Mouse (Mus musculus) embryonic facial prominence, embryonic 11.5 days (tissue): ENCODE data around the gene Ahctf1. TPM values are rescaled to one million over a fixed set of nuclear protein-coding genes. Genes with fewer than 3 reads are reported as not detected.

ENCODE experiments used
- ATAC-seq: fragments of 200-750 bp; cut with Nextera tagmentation; replicated peaks from 2 replicates; pipeline ENCODE4 v1.8.0; 2017; ENCODE audit warnings: low read depth; ENCODE audit not compliant: insufficient number of reproducible peaks, low FRiP score, low TSS enrichment
- DNase-seq: peaks from one replicate; pipeline ENCODE4 v3.0.0-alpha.2; 2015; ENCODE audit warnings: low spot score
- H3K27ac ChIP-seq: fragments of 300-500 bp; sonication (generic); replicated peaks from 2 replicates; pipeline ENCODE4 v1.5.1; 2014; ENCODE audit warnings: mild to moderate bottlenecking, low read depth, low read length, control low read depth
- H3K27me3 ChIP-seq: fragments of 300-500 bp; sonication (generic); 2 replicates; pipeline ENCODE4 v1.6.1; 2014; ENCODE audit warnings: mild to moderate bottlenecking, low read length, moderate library complexity, mixed read lengths; ENCODE audit not compliant: control insufficient read depth, insufficient read depth
- H3K36me3 ChIP-seq: fragments of 300-500 bp; sonication (generic); replicated peaks from 2 replicates; pipeline ENCODE4 v1.6.1; 2014; ENCODE audit warnings: low read depth, mild to moderate bottlenecking, low read length, moderate library complexity, mixed read lengths; ENCODE audit not compliant: control insufficient read depth, insufficient read depth
- H3K4me1 ChIP-seq: fragments of 300-500 bp; sonication (generic); 2 replicates; pipeline ENCODE4 v1.6.1; 2014; ENCODE audit warnings: low read length, mixed read lengths; ENCODE audit not compliant: control insufficient read depth, insufficient read depth
- H3K4me2 ChIP-seq: fragments of 300-500 bp; sonication (generic); 2 replicates; pipeline ENCODE4 v1.6.1; 2014; ENCODE audit warnings: low read depth, mild to moderate bottlenecking, control low read depth, low read length, moderate library complexity
- H3K4me3 ChIP-seq: fragments of 300-500 bp; sonication (generic); 2 replicates; pipeline ENCODE4 v1.5.1; 2014; ENCODE audit warnings: low read depth, low read length, control low read depth
- H3K9ac ChIP-seq: fragments of 300-500 bp; sonication (generic); replicated peaks from 2 replicates; pipeline ENCODE4 v1.6.1; 2014; ENCODE audit warnings: mild to moderate bottlenecking, control low read depth, low read length
- H3K9me3 ChIP-seq: fragments of 300-500 bp; sonication (generic); replicated peaks from 2 replicates; pipeline ENCODE4 v1.6.1; 2016; ENCODE audit warnings: mild to moderate bottlenecking, low read length, inconsistent platforms, mixed read lengths; ENCODE audit not compliant: control insufficient read depth
- WGBS: fragments of 180-500 bp; shearing (Covaris S2); extraction: QIAGEN DNeasy Blood & Tissue Kit; methylation state at CpG from one replicate; pipeline ENCODE4 v1.1.7; 2014; 5-methylcytosine and 5-hydroxymethylcytosine counted together
- polyA plus RNA-seq: library from polyadenylated mRNA; unstranded; fragments of >200 nt; fragmentation: Nextera tagmentation; extraction: Ambion mirVana; gene quantifications from 2 replicates; pipeline ENCODE4 v1.2.1, GENCODE M21; 2014

Gene Ahctf1
- polyA plus RNA-seq, 1 experiment from 2014 or later = 38.6 TPM

DNA sequence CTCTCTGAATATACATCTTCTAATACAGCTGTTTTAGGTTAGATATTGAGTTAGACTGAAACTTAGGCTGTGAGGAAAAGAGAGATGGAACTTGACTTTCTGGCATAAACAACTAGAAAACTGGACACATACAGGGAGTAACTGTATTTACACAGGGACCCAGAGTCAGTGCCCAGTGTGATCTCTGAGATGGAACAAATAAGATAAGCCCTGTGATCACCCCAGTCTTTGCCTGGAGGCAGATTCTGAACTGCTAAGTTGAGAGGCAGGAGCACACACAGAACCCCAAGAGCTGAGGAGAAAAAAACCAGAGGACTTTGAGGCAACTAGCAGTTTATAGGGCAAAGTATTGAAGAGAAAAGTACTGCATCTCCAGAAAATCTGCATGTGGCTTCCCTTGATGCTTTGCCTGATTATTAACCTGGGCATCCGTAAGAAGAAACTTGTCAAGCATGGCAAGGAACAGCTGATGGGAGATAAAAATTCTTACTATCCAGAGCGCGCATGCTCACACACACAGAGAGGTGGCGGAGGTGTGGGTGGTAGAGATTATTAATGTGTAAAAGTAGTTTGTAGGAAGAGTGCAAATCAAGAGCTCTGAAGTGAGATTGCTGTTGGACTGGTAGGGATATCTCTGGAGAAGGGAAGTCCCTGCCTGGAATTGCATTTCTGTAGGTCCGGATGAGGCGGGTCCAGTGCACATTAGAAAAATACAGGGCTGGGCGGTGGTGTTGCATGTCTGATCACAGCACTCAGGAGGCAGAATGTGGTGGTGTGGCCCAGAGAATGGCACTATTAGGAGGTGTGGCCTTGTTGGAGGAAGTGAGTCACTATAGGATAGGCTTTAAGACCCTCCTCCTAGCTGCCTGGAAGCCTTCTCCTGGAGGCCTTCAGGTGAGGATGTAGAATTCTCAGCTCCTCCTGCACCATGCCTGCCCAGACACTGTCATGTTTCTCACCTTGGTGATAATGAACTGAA is 33.2 kb upstream of the Ahctf1 start:
- Histone ChIP-seq H3K4me1 (no peaks in the 10 kb centered on the region), H3K36me3 (no peaks in the 10 kb centered on the region), H3K9ac (no peak overlapping the region), H3K27ac (no peak overlapping the region), H3K4me3 (no peak overlapping the region), H3K9me3 (no peaks in the 10 kb centered on the region), H3K27me3 (no peaks in the 10 kb centered on the region), H3K4me2 (no peak overlapping the region)
- DNase-seq (no peak), ATAC-seq (no peak)
- 90% methylated on average over 7 of the region's 7 CpGs for WGBS

DNA sequence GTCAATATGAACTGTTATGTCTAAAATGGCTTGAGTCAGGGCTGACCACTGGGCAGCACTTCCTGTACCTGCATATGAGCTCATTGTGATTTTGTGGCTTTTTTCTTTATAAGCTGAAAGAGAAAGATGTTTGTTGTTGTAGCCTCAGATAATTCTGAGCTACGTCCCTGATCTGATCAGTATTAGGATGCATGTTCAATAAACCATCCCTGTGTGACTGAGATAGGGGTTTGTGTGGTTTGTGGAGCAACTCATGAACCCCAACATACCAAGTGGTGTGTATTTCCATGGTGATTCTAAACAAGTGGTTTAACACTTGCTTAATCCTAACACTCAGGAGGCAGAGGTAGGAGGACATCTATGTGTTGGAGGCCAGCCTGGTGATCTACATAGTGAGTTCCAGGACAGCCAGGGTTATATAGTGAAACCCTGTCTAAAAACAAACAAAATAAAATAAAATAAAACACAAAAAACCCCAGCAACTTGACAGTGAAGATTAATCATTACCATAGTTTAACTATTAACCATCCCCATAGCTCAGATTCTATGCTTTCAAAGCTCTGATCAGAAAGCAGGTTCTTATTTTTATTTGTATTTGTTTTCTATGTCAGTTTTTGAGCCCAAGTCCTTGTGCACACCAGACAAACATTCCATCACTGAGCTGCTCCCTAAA is 32.4 kb upstream of the Ahctf1 start:
- 88% methylated on average over 1 of the region's 1 CpGs for WGBS
- H3K4me1 ChIP-seq = no peaks in the 10 kb centered on the region
- H3K36me3 ChIP-seq = no peaks in the 10 kb centered on the region
- no peaks in the 10 kb centered on the region for H3K9me3 ChIP-seq
- DNase-seq (no peak), ATAC-seq (no peak)
- no peak overlapping the region for H3K4me2 ChIP-seq
- no peak overlapping the region for H3K4me3 ChIP-seq
- H3K27ac ChIP-seq = no peak overlapping the region
- no peak overlapping the region for H3K9ac ChIP-seq
- H3K27me3 ChIP-seq = no peaks in the 10 kb centered on the region

- Histone ChIP-seq H3K4me1 (no peaks in the 10 kb centered on the region), H3K27me3 (no peaks in the 10 kb centered on the region), H3K9me3 (no peaks in the 10 kb centered on the region), H3K9ac (no peak overlapping the region), H3K4me3 (no peak overlapping the region), H3K4me2 (no peak overlapping the region), H3K27ac (no peak overlapping the region), H3K36me3 (no peaks in the 10 kb centered on the region)
- ATAC-seq = no peak
- no peak for DNase-seq
- WGBS = 72% methylated on average over 1 of the region's 1 CpGs
Observed at GRCm38 (mm10) chr1:179833596-179833995, 30.1 kb upstream of the Ahctf1 start.

DNA sequence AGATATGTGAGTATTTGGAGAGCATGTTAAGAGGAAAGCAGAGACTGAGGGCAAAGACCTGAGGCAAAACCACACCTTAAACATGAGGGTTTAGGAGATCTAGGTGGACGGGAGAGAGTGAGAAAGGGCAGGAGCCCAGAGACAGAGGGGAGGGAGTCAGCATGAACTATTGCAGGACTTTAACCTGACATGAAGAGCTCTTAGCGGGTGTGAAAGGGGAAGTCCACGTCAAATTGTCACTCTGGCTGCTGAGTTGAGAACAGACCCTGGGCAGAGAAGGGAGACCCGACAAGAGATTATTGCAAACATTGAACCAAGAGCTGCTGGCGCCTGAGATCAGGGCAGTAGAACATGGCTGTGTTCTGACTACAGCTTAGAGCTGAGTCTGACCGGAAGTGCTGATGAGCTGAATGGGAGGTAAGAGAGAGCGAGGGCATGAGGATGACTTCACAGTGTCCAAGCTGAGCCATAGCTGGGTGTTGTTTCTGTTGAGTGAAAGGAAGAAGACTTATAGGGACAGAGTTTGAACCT is 29.3 kb upstream of the Ahctf1 start:
- DNase-seq = no peak
- Histone ChIP-seq H3K4me2 (no peak overlapping the region), H3K27me3 (no peaks in the 10 kb centered on the region), H3K9me3 (no peaks in the 10 kb centered on the region), H3K4me3 (no peak overlapping the region), H3K36me3 (no peaks in the 10 kb centered on the region), H3K27ac (no peak overlapping the region), H3K9ac (no peak overlapping the region), H3K4me1 (no peaks in the 10 kb centered on the region)
- ATAC-seq = no peak
- WGBS = 79% methylated on average over 7 of the region's 7 CpGs

DNA sequence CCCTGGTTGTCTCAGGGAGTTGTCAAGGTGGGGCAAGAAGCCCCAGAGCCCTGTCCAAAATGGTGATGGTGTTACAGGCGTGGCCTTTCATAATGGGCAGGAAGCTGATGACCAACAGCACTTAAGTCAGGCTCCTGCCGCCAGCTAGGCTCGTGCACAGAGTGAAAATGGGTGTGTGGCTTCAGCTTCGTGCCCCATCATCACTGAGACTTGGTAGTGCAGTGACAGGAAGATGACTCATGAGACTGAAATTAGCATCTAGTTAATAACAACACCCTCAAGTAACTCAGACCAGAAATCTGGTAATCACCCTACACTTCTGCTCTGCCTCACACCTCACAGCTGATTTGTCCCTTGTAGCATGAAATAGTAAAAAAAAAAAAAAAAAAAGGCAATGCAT is 25.4 kb upstream of the Ahctf1 start:
- WGBS = 81% methylated on average over 4 of the region's 4 CpGs
- ATAC-seq = no peak
- DNase-seq = no peak
- H3K9ac ChIP-seq = no peak overlapping the region
- no peaks in the 10 kb centered on the region for H3K27me3 ChIP-seq
- H3K4me2 ChIP-seq = no peak overlapping the region
- H3K27ac ChIP-seq = no peak overlapping the region
- H3K4me3 ChIP-seq = no peak overlapping the region
- H3K9me3 ChIP-seq = no peaks in the 10 kb centered on the region
- H3K4me1 ChIP-seq = no peaks in the 10 kb centered on the region
- H3K36me3 ChIP-seq = no peaks in the 10 kb centered on the region

GRCm38 (mm10) chr1:179828051-179828450 is 24.6 kb upstream of the Ahctf1 start:
- 94% methylated on average over 5 of the region's 5 CpGs for WGBS
- no peak for DNase-seq

GRCm38 (mm10) chr1:179824549-179824948 is 21.1 kb upstream of the Ahctf1 start:
- Histone ChIP-seq H3K4me2 (no peak overlapping the region), H3K9me3 (no peaks in the 10 kb centered on the region), H3K36me3 (no peaks in the 10 kb centered on the region), H3K4me3 (no peak overlapping the region), H3K27me3 (no peaks in the 10 kb centered on the region), H3K27ac (no peak overlapping the region), H3K4me1 (no peaks in the 10 kb centered on the region), H3K9ac (no peak overlapping the region)
- ATAC-seq = no peak
- DNase-seq = no peak
- WGBS = 45% methylated on average over 5 of the region's 5 CpGs

More at GRCm38 (mm10) chr1:179828051-179828450, 24.6 kb upstream of the Ahctf1 start:
- Histone ChIP-seq H3K27me3 (no peaks in the 10 kb centered on the region), H3K4me1 (no peaks in the 10 kb centered on the region), H3K9me3 (no peaks in the 10 kb centered on the region), H3K9ac (no peak overlapping the region), H3K4me3 (no peak overlapping the region), H3K36me3 (no peaks in the 10 kb centered on the region), H3K27ac (no peak overlapping the region), H3K4me2 (no peak overlapping the region)
- no peak for ATAC-seq
